Mouse (Mus musculus) kidney, postnatal 0 days (tissue): ENCODE measurements around the gene Smim5. TPM values are rescaled to one million over a fixed set of nuclear protein-coding genes. Genes with fewer than 3 reads are reported as not detected.
A peak's percentile ranks its signal among the peaks of the same experiment; 100 is the strongest.
"Not testable (repeated sequence)": the region's sequence is repeated elsewhere in the genome, so short reads cannot be mapped to it uniquely, and the experiment has no call there.

Experiments used
- ATAC-seq: fragments of 200-750 bp; cut with Nextera tagmentation; replicated peaks from 2 replicates; pipeline ENCODE4 v1.8.0; 2017; ENCODE audit warnings: low read depth, moderate number of reproducible peaks, moderate TSS enrichment, moderate library complexity; ENCODE audit not compliant: low FRiP score
- DNase-seq: peaks from one replicate; pipeline ENCODE4 v3.0.0-alpha.2; 2016; ENCODE audit warnings: low spot score
- H3K27ac ChIP-seq: fragments of 300-500 bp; sonication (generic); 2 replicates; pipeline ENCODE4 v1.5.1; 2014; ENCODE audit warnings: mild to moderate bottlenecking
- H3K27me3 ChIP-seq: fragments of 300-500 bp; sonication (generic); 2 replicates; pipeline ENCODE4 v1.6.1; 2014; ENCODE audit warnings: low read length, mixed read lengths; ENCODE audit not compliant: insufficient read depth
- H3K36me3 ChIP-seq: fragments of 300-500 bp; sonication (generic); 2 replicates; pipeline ENCODE4 v1.6.1; 2014; ENCODE audit warnings: low read length, mixed read lengths; ENCODE audit not compliant: insufficient read depth
- H3K4me1 ChIP-seq: fragments of 300-500 bp; sonication (generic); replicated peaks from 2 replicates; pipeline ENCODE4 v1.6.1; 2014; ENCODE audit warnings: antibody characterized with exemption, low read length, mixed read lengths; ENCODE audit not compliant: insufficient read depth
- H3K4me2 ChIP-seq: fragments of 300-500 bp; sonication (generic); 2 replicates; pipeline ENCODE4 v1.6.1; 2014; ENCODE audit warnings: mild to moderate bottlenecking, low read length, moderate library complexity, mixed read lengths
- H3K4me3 ChIP-seq: fragments of 300-500 bp; sonication (generic); replicated peaks from 2 replicates; pipeline ENCODE4 v1.5.1; 2014; ENCODE audit warnings: low read depth, low read length
- H3K9ac ChIP-seq: fragments of 300-500 bp; sonication (generic); 2 replicates; pipeline ENCODE4 v1.6.1; 2014; ENCODE audit warnings: low read depth, low read length
- H3K9me3 ChIP-seq: fragments of 300-500 bp; sonication (generic); replicated peaks from 2 replicates; pipeline ENCODE4 v1.6.1; 2016; ENCODE audit warnings: low read length, inconsistent platforms, mixed read lengths
- CTCF ChIP-seq: IDR thresholded peaks from 2 replicates; pipeline ENCODE4 v1.5.1; 2016; ENCODE audit warnings: antibody characterized with exemption, low read depth, mild to moderate bottlenecking, moderate library complexity
- WGBS: fragments of 180-500 bp; shearing (Covaris S2); extraction: QIAGEN DNeasy Blood & Tissue Kit; methylation state at CpG from one replicate; pipeline ENCODE4 v1.1.7; 2014; 5-methylcytosine and 5-hydroxymethylcytosine counted together
- polyA plus RNA-seq: library from polyadenylated mRNA; unstranded; fragments of >200 nt; fragmentation: Nextera tagmentation; extraction: Ambion mirVana; gene quantifications from 2 replicates; pipeline ENCODE4 v1.2.1, GENCODE M21; 2015

Smim5 gene
- 11.1 and 12.1 TPM in 2 replicates for polyA plus RNA-seq

GRCm38 (mm10) chr11:115899486-115900266, at the start of gene Smim5:
TSS of gene Smim5 (plus strand) at chr11:115899966.
- peak; percentile 90 for ATAC-seq
- Histone ChIP-seq H3K9ac (peak within 1 kb of the TSS; percentile 39; the same call in 1 of the 2 replicates), H3K36me3 (no peaks in the 10 kb centered on the region), H3K4me1 (peaks cover 45% of the 10 kb centered on the region), H3K27ac (peak within 1 kb of the TSS; percentile 91), H3K27me3 (no peaks in the 10 kb centered on the region), H3K9me3 (no peaks in the 10 kb centered on the region), H3K4me3 (no peak within 1 kb of the TSS), H3K4me2 (peak within 1 kb of the TSS; percentile 38)
- TF ChIP-seq CTCF = peak; percentile 33; the same call in 1 of the 2 replicates
- WGBS = 20% methylated on average over 16 of the region's 16 CpGs
- DNase-seq = peak; percentile 96

- H3K4me2 ChIP-seq = no peak overlapping the region
- H3K4me1 ChIP-seq = 0 out of 2 replicates have a peak, but pooled peaks cover 4% of the 10 kb centered on the region
- no peak overlapping the region for H3K27ac ChIP-seq
- peaks cover 30% of the 10 kb centered on the region for H3K36me3 ChIP-seq
- H3K9ac ChIP-seq = no peak overlapping the region
- H3K9me3 ChIP-seq = no peaks in the 10 kb centered on the region
- TF ChIP-seq CTCF = no peak
- ATAC-seq = no peak
- no peak for DNase-seq
- H3K4me3 ChIP-seq = no peak overlapping the region
- H3K27me3 ChIP-seq = peaks cover 16% of the 10 kb centered on the region
- WGBS = 72% methylated on average over 6 of the region's 6 CpGs
These were observed 45.1 kb upstream of the Smim5 start for GRCm38 (mm10) chr11:115854674-115855073.

DNA sequence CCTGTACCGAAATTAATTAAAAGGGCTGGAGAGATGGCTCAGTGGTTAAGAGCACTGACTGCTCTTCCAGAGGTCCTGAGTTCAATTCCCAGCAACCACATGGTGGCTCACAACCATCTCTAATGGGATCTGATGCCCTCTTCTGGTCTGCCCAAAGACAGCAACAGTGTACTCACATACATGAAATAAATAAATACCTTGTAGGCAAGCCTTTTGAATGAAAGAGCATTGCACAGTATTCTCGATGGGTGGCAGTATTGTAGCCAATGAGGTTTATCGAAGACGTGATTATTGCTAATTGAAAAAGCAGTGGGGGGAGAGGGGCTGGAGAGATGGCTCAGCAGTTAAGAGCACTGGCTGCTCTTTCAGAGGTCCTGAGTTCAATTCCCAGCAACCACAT, 42.6 kb upstream of the Smim5 start:
- ATAC-seq, H3K4me3 ChIP-seq, H3K4me2 ChIP-seq, DNase-seq, H3K27ac ChIP-seq, H3K9ac ChIP-seq, H3K9me3 ChIP-seq, H3K4me1 ChIP-seq: not testable (repeated sequence)
- peaks cover 18% of the 10 kb centered on the region for H3K36me3 ChIP-seq
- WGBS = 89% methylated on average over 4 of the region's 4 CpGs
- H3K27me3 ChIP-seq = peaks cover 16% of the 10 kb centered on the region

DNA sequence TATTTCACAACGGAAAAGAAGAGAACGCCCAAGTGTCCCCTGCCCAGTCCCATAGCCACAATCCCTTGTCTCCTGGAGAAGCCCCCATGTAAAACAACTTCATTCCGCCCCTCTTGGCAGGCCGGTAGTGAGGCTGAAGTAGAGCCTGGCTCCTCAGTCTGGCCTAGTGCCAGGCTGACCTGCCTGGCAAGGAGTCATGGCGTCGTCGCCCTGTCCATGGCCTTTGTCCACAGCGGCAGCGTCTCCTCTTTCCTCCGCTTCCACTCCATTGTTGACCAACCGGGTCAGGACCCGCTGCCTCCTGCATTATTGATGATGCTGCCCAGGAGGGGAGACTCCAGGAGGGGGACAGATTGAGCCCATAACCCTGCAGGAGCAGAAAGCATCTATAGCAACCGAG, 41.8 kb upstream of the Smim5 start:
- peaks cover 16% of the 10 kb centered on the region for H3K36me3 ChIP-seq
- H3K4me2 ChIP-seq = no peak overlapping the region
- H3K9me3 ChIP-seq = no peaks in the 10 kb centered on the region
- H3K27me3 ChIP-seq = peaks cover 16% of the 10 kb centered on the region
- 0 out of 2 replicates have a peak overlapping the region, but pooled peaks have one; percentile 31 for H3K4me3 ChIP-seq
- H3K4me1 ChIP-seq = 0 out of 2 replicates have a peak, but pooled peaks cover 4% of the 10 kb centered on the region
- DNase-seq = no peak
- peak overlapping the region; percentile 18; the same call in 1 of the 2 replicates for H3K9ac ChIP-seq
- no peak for TF ChIP-seq CTCF
- WGBS = 49% methylated on average over 13 of the region's 13 CpGs
- no peak for ATAC-seq
- H3K27ac ChIP-seq = no peak overlapping the region

GRCm38 (mm10) chr11:115858354-115858753, 41.4 kb upstream of the Smim5 start, which contains the start of gene Myo15b:
TSS of gene Myo15b (plus strand) at chr11:115858406.
- Histone ChIP-seq H3K27me3 (peaks cover 16% of the 10 kb centered on the region), H3K9me3 (no peaks in the 10 kb centered on the region), H3K4me2 (peak within 1 kb of the TSS; percentile 61), H3K27ac (no peak within 1 kb of the TSS), H3K4me1 (0 out of 2 replicates have a peak, but pooled peaks cover 4% of the 10 kb centered on the region), H3K4me3 (peak within 1 kb of the TSS; percentile 31), H3K36me3 (peaks cover 12% of the 10 kb centered on the region), H3K9ac (peak within 1 kb of the TSS; percentile 53)
- TF ChIP-seq CTCF = no peak
- 14% methylated on average over 27 of the region's 27 CpGs for WGBS
- ATAC-seq (no peak), DNase-seq (no peak)

DNA sequence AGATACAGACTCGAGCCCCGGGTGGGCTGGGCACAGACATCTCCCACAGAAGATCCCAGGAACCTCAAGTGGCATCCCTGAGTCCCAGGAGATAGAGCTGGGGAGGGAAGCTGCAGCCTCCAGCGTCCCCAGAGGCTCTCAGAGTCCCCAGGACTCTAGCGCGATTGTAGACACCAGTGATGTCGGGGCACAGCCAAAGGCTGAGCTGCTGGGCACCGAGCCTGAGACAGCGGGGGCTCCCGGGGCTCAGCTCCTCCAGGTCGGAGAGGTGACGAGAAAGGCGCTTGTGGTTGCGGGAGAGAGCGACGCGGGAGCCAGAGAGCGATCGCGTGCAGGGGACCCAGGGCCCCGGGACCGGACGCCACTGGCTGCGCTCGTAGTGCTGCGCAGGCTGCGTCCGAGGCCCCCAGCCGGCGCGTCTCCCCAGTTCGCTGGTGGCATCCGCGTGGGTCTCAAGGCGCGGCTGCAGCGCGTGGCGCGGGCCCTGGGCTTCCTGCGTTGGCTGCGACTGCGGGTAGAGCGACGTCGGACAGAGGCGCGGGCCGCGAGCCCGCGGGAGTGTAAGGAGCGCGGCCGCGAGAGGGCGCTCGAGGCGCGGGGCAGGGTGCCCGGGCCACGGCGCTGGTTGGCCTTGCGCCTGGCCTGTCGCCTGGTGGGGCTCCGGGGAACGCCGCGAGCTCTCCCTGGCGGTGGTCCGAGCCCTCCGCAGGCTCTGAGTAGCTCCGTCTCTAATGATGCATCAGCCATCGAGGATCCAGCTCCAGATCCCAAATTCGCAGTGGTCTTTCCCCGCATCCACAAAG, 40.4 kb upstream of the Smim5 start:
- Histone ChIP-seq H3K4me1 (0 out of 2 replicates have a peak, but pooled peaks cover 4% of the 10 kb centered on the region), H3K4me3 (peak overlapping the region; percentile 31), H3K27ac (no peak overlapping the region), H3K36me3 (0 out of 2 replicates have a peak, but pooled peaks cover 4% of the 10 kb centered on the region), H3K27me3 (peaks cover 16% of the 10 kb centered on the region), H3K9ac (peak overlapping the region; percentile 53), H3K9me3 (no peaks in the 10 kb centered on the region), H3K4me2 (peak overlapping the region; percentile 61)
- WGBS = 2% methylated on average over 74 of the region's 75 CpGs
- ATAC-seq = peak; percentile 86
- DNase-seq = peak; percentile 94
- peak; percentile 89 for TF ChIP-seq CTCF
